Mouse (Mus musculus): ENCODE data around the gene Thoc2.
"Not testable (repeated sequence)": the region's sequence is repeated elsewhere in the genome, so short reads cannot be mapped to it uniquely, and the experiment has no call there.

Gene Thoc2

GRCm38 (mm10) chrX:41920574-41920973 lies at the start of gene Thoc2:
Thoc2 (minus strand) TSS chrX:41920674.
- no peak for DNase-seq (ENCODE audit: low read depth, low spot score)

DNA sequence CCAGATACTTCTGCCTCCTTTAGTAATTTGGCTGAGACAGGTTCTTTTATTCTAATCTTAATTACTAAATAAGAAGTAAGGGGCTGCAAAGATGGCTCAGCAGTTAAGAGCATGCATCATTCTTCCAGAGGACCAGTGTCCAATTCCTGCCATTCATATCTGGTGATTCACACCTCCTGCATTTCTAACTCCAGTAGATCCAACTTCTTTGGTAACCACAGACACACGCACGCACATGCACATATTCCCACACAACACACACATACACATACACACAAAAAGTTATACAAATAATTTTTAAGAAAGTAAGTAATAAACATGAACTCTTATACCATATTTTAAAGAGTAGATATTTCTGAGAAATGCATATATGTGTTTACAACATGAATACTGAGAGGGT lies 49.6 kb upstream of the Thoc2 start:
- no peak for DNase-seq (ENCODE audit: low read depth, low spot score)

DNA sequence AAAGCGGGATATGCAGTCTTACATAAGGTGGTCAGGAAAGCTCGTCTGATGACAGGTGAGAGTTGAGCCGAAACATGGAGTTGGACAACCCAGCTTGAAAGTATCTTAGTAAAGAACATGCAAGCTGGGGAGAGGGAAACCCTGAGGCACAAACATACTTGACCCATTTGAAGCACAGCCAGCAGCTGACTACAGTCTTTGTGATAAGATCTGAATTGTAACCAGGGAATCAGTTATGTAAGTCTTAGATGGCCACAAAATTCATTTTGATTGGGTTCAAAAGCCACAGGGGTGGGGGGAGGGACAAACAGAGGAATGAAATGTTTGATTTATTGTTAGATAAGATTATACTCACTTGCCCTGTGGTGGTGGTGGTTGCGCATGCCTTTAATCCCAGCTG lies 48.9 kb upstream of the Thoc2 start:
- DNase-seq (ENCODE audit: low read depth, low spot score): no peak

GRCm38 (mm10) chrX:41957161-41957560 lies 36.7 kb upstream of the Thoc2 start:
- no peak for DNase-seq (ENCODE audit: low read depth, low spot score)

DNA sequence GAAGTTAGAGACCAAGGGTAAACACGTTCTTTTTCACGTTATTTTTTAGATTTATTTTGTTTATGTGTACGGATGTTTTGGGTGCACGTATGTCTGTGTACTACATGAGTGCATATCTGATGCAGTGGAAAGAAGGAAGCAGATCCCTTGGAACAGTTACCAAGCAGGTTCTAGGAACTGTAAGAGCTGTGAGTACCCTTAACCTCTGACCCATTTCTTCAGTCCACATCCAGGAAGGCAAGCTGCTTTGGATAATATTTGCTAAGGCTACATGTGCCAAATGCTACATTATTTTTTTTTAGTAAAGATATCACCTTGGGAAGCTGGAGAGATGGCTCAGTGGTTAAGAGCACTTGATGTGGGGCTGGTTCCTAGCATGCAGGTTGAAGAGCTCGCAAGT lies 21.4 kb upstream of the Thoc2 start:
- no peak for DNase-seq (ENCODE audit: low read depth, low spot score)

- not testable (repeated sequence) for DNase-seq (ENCODE audit: low read depth, low spot score)
These were observed 11.3 kb upstream of the Thoc2 start for GRCm38 (mm10) chrX:41931821-41932220.

DNA sequence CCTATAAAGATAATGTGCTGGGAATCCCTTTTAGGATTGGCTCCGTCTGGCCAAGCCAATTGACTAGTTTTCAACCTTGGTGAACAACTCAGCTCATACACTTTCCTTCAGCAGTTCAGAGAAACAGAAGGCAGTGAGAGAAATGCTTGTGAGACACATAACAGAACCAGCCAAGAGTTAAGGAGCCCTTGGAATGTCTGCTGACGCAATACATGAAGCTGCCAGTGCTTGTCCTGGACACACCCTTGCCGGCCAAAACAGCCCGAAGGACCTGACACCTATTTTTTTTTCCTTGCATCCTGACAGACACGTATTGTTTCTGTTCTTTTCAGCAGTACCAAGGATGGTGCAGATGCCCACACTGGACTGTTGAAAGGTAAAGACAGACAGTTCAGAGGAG lies 4.2 kb upstream of the Thoc2 start:
- no peak for DNase-seq (ENCODE audit: low read depth, low spot score)

GRCm38 (mm10) chrX:41912061-41912401 lies 8.4 kb downstream of the Thoc2 start:
- no peak for DNase-seq (ENCODE audit: low read depth, low spot score)

DNA sequence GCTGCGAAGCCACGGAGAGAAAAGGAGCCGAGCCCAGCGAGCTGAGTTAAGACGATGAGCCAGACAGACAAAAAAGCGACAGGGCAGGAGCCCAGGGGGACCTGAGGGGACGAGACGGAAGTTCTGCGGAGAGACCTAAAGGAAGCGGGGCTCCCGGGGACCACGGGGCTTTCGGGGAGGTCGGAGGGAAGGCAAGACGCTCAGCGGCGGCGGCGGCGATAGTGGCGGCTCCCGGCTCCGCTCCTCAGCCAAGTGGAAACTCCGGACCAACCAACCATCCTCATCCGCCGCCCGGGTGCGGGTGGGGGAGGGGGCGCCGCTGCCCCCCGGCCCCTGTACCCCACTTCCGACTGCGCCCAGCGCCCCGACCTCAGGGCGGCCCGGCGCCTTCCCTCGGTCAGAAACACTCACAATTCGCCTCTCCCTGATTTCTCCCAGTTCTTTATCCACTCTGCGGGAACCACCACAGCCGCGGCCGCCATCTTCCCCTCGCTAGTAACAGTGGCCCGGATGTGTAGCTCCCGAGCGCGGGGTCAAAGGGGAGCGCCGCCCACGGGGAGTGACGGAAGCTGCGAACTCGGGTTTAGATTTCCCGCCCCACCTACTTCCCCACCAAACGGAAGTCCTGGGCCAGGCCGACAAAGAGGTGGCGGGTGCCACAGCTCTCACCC lies 8.9 kb downstream of the Thoc2 start:
- peak; percentile 71 for DNase-seq (ENCODE audit: low read depth, low spot score)

DNA sequence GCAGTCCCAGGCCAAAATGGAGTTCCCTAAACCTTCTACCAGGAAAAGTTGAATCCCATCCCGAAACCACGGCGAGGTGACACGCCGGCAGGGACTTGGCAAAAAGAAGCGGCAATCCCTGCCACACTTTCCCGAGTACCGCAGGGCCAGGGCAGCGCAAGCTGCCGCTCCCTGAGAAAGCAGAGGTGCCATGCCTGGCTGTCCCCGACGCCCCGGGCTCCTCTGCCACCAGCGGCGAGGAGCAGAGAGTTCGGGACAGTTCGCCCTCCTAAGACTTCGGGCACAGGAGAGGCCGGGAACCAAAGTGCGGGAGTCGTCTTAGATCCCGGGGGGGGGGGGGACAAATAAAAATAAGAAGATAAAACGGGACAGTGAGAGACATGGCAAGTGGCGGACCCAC lies 9.5 kb downstream of the Thoc2 start:
- DNase-seq (ENCODE audit: low read depth, low spot score): peak; percentile 1

DNA sequence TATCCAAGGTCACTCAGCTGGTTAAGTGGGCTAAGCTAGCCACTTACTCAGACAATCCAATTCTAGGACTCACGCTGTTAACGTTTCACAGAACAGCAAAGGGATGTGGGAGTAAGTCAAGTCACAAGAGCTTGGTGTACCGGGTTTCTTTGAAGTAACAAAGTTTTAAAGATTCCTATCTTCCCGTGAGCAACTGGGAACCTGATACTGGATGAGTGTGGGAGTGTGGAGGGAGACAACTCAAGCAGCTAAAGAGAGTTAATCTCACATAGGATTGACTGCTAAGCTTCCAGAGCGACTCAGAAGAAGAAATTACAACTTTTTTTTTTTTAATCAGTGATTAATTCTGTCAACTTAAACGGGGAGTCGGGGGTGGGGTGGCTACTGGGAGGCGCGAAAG lies 10.0 kb downstream of the Thoc2 start:
- DNase-seq (ENCODE audit: low read depth, low spot score): no peak

DNA sequence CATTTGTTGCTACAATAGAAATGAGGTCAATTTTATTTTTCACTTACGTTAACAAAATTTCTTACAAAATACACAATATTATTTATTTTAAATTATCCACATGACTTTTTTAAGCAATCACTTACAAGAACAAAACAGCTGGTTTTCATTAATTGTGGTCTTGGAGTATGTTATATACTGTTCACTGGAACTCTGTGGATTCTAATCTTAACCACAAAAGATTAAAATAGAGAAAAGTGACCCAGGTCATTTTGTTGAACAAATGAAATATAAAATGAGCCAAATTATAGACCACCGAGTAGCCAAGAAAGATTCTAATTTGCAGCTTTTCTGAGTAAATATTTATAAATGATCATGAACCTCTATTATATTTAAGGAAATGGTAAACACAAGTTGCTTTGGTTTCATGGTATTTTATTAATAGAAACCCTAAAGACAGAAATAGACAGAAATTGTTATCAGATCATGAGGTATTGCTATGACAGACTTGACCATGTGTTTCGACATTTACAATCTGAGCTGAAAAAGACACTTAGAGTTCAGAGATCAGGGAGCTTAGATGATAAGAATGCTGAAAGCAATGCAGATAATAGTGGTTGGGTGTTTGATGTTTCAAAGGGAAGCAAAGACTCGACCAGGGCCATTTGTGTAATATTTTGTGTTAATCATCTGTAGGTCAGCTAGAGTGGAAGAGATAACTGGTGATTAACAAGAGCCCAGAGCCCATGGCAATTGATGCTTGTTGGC lies 35.5 kb downstream of the Thoc2 start:
- DNase-seq (ENCODE audit: low read depth, low spot score): no peak

DNA sequence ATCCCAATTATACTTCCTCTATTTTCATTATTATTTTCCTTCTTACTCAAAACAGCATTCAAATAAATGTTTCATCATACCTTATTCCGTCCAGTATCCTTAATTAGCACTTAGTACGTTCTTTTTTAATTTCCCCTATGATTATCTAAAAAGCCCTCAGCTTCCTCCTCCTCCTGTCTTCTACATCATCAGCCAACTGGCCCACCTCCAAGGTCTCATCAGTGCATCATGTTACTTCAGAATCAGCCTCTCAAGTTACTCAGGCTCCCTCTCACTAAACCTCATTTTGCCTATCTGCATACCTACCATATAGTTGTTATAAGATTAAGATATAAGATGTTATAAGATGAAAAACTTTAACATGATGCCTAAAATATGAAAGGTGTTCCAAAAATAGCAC lies 43.9 kb downstream of the Thoc2 start:
- no peak for DNase-seq (ENCODE audit: low read depth, low spot score)

- no peak for DNase-seq (ENCODE audit: low read depth, low spot score)
These were observed 82.7 kb downstream of the Thoc2 start for GRCm38 (mm10) chrX:41837823-41838222.

- no peak for DNase-seq (ENCODE audit: low read depth, low spot score)
These were observed 114.9 kb downstream of the Thoc2 start for GRCm38 (mm10) chrX:41805592-41805991.

DNA sequence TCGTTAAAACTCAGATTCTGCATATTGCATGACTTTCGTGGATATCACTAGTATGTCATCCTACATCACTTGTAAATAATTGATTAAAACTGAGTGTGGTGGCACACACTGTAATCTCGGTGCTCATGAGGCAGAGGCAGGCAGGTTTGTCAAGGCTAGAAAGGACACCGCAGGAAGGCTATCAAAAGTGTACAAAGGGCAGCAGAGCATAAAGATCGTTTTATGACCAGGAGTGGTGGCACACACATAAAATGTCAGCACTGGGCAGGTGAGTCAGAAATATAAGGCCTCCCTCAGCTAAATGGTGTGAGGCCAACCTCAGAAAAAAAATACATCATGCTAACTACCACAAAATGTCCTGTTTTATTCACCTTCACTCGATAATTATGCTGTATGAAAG lies 127.2 kb downstream of the Thoc2 start:
- DNase-seq (ENCODE audit: low read depth, low spot score): no peak

All from embryo, embryonic 11.5 days (tissue).